Mouse (Mus musculus) hematopoietic multipotent progenitor cell, adult 10-12 weeks (in vitro differentiated cells): ENCODE results near the gene Arpp21. TPM values are rescaled to one million over a fixed set of nuclear protein-coding genes. Genes with fewer than 3 reads are reported as not detected.

Experiments
- polyA plus RNA-seq: library from polyadenylated mRNA; stranded (reverse); fragments of >175 nt; gene quantifications from 2 replicates; pipeline ENCODE4 v1.2.3, GENCODE M21; 2012; ENCODE audit warnings: low replicate concordance

Gene Arpp21
- 0.09 and 0.12 TPM in 2 replicates for polyA plus RNA-seq

DNA sequence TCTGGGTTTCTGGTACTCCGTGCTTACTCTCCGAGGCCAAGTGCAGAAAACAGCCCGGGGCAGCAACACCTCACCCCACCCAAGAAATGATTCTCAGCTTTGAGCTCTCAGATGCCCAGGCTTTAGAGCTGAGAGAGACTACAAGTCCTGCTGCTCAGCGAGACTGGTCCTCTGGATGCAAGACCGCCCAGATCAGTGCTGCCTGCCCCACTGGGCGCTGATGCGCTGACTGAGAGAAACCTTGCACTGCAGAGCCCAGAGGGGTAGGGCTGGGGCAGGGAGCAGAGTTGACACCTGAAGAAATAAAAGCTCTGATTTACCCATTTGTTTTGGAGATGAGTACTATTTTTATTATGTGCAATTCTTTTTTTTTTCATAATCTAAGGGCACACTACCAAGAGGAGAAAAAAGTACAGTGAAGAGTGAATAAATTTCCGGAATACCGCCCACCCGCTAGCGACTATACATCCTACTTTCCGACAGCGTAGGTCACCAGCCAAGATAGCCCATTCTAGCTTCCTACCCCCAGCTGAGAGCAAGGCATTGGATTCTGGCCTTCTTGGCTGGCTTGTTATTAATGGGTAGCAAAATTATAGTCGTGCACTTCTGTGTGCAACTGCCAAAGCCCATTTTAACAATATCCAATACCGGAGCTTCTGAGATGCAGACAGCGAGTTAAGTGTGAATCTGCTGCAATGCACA is at the start of gene Arpp21:
Gene Arpp21 (minus strand): TSS at position 243 of the 702 bp plus-strand sequence.

